Comparison of ENCODE assay signal across 18 mouse cellular contexts in genomic region chr11:22766238-22766637, GRCm38 (mm10).
DNase-seq lines count a peak whose midpoint lies in the region; TF ChIP-seq lines count a peak whose summit lies in the region.
"Had no signal": no experiment of that assay in that cellular context is flagged by ENCODE, and none has a peak within 500 bp of the region (broad histone marks: within the 10 kb centered on the region; RNA-seq: fewer than 3 reads in every experiment).

No protein-coding gene starts in this region.

- no peak overlapping the region for H3K4me3 ChIP-seq in kidney, adult 2 months (ENCODE audit: insufficient read depth, low read depth, low read length)
- H3K4me3 ChIP-seq: embryonic facial prominence, embryonic 13.5 days; forebrain, embryonic 12.5 days; heart, adult 2 months; heart, embryonic 15.5 days had no signal

- WGBS in kidney, adult 2 months: 42% methylated on average over 2 of the region's 2 CpGs

- no peaks in the 10 kb centered on the region for H3K36me3 ChIP-seq in kidney, adult 2 months (ENCODE audit: control insufficient read depth, insufficient read depth, low read length)
- H3K36me3 ChIP-seq: embryonic facial prominence, embryonic 13.5 days; forebrain, embryonic 12.5 days; heart, embryonic 15.5 days had no signal

- no peaks in the 10 kb centered on the region for H3K4me1 ChIP-seq in kidney, adult 2 months (ENCODE audit: control insufficient read depth, insufficient read depth, low read length)
- H3K4me1 ChIP-seq: embryonic facial prominence, embryonic 13.5 days; forebrain, embryonic 12.5 days; heart, embryonic 15.5 days had no signal

- TF ChIP-seq CTCF in kidney, adult 2 months (conservative IDR thresholded peaks at IDR 0.05; ENCODE audit: insufficient read depth, insufficient read length, low read depth, low read length): no peak

- peak; percentile 79 for DNase-seq in kidney, adult 2 months
- no peak for DNase-seq in kidney, postnatal 10 days
- DNase-seq in testis, postnatal 10 days (ENCODE audit: low spot score): peak; percentile 16
- no peak for DNase-seq in testis, postnatal 14 days (ENCODE audit: low spot score)
- DNase-seq in kidney, postnatal 14 days: peak; percentile 41
- no peak for DNase-seq in neural tube, embryonic 10.5 days (ENCODE audit: extremely low spot score, low spot score)
- DNase-seq in gastrocnemius, postnatal 4 days (ENCODE audit: low spot score in 2 of 2): no peak
- DNase-seq: adrenal gland, adult 2 months; adrenal gland, postnatal 25 days; cerebellum, adult 18-20 months; cerebellum, adult 9-11 months; cerebellum, postnatal 36 days; gastrocnemius, postnatal 10 days; heart, adult 2 months; heart, postnatal 14 days had no signal

- H3K27me3 ChIP-seq in kidney, adult 2 months (replicated peaks; ENCODE audit: control insufficient read depth, insufficient read depth, low read length): no peaks in the 10 kb centered on the region
- H3K27me3 ChIP-seq: embryonic facial prominence, embryonic 13.5 days; forebrain, embryonic 12.5 days; heart, embryonic 15.5 days had no signal

- no peak overlapping the region for H3K27ac ChIP-seq in kidney, adult 2 months (ENCODE audit: insufficient read depth, low read depth, low read length)
- H3K27ac ChIP-seq: embryonic facial prominence, embryonic 13.5 days; forebrain, embryonic 12.5 days; heart, adult 2 months; heart, embryonic 15.5 days had no signal

- no peak for TF ChIP-seq POLR2A in kidney, adult 2 months (IDR thresholded peaks at IDR 0.05; ENCODE audit: low read depth, low read length)

Comparison
In these comparisons a context has a peak if more than half of its experiments do, and no peak if none do; other contexts are left out.
1. DNase-seq: peak in kidney, adult 2 months (single experiment), testis, postnatal 10 days (single experiment) and kidney, postnatal 14 days (single experiment); none in kidney, postnatal 10 days (single experiment), testis, postnatal 14 days (single experiment), neural tube, embryonic 10.5 days (single experiment) and gastrocnemius, postnatal 4 days (0 of 2).